Mouse (Mus musculus): ENCODE measurements at regions not wholly inside any gene's neighbourhood (a gene's known extent, or its start where the extent isn't known, plus 50 kb on each side); places are given as distances from the start of the nearest gene placed in this dataset.

DNA sequence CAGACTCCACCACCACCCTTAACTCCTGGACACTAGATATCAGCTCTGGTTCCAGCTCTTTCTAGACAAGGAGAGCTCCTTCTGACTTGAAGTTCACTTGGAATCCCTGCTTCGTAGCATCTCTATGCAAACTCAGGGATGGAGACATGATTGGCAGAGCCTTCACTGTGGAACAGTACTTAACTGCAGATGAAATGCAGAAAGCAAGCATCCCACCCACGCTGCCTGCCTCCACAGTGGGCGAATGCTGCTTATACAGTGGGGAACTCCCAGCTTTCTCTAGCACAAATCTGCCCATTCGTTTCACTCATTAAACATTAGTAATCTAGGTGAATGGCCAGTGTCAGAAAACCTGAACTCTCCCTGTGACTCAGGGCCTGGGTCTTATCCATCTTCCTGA lies 92.0 kb upstream of the Coch start:
- H3K4me1 ChIP-seq (ENCODE audit: control insufficient read depth in 1 of 2, insufficient read depth in 2 of 2, low read length in 2 of 2): 0 out of 4 replicates have a peak, but pooled peaks cover 0 to 2% of the 10 kb centered on the region in 2 experiments
- no peak for DNase-seq (ENCODE audit: low read depth, low spot score)
- H3K9me3 ChIP-seq (replicated peaks; ENCODE audit: insufficient read depth, low read length): no peaks in the 10 kb centered on the region
- no peaks in the 10 kb centered on the region for H3K79me2 ChIP-seq (ENCODE audit: control insufficient read depth, insufficient read depth, low read length, poor library complexity)
- H3K4me3 ChIP-seq (ENCODE audit: control insufficient read depth in 1 of 2, insufficient read depth in 1 of 2, low read depth in 2 of 2, low read length in 2 of 2): no peak overlapping the region
- TF ChIP-seq ZKSCAN1 (IDR thresholded peaks at IDR 0.05; ENCODE audit: low read depth, low read length) (no peak), GATA1 (IDR thresholded peaks at IDR 0.05; ENCODE audit: low read depth, low read length) (no peak), RAD21 (IDR thresholded peaks at IDR 0.05; ENCODE audit: low read depth, low read length) (no peak), TAL1 (IDR thresholded peaks at IDR 0.05; ENCODE audit: low read length) (no peak), USF2 (IDR thresholded peaks at IDR 0.05; ENCODE audit: borderline replicate concordance in 1 of 2, insufficient read depth in 1 of 2, low read depth in 1 of 2, low read length in 2 of 2) (no peak), USF1 (IDR thresholded peaks at IDR 0.05; ENCODE audit: low read depth, low read length) (no peak), ZC3H11A (IDR thresholded peaks at IDR 0.05; ENCODE audit: low read depth, low read length) (no peak), MAX (IDR thresholded peaks at IDR 0.05; ENCODE audit: low read length) (no peak), TBP (IDR thresholded peaks at IDR 0.05; ENCODE audit: low read depth, low read length) (no peak), ZNF384 (IDR thresholded peaks at IDR 0.05; ENCODE audit: low read depth, low read length) (no peak), HCFC1 (IDR thresholded peaks at IDR 0.05; ENCODE audit: low read depth, low read length) (no peak), MEF2A (IDR thresholded peaks at IDR 0.05; ENCODE audit: extremely low read depth, insufficient replicate concordance, low read depth, low read length, poor library complexity, severe bottlenecking) (no peak), CHD2 (IDR thresholded peaks at IDR 0.05; ENCODE audit: low read length) (no peak), MYC (IDR thresholded peaks at IDR 0.05; ENCODE audit: low read depth, low read length) (no peak), NELFE (IDR thresholded peaks at IDR 0.05; ENCODE audit: low read depth, low read length) (no peak), TCF12 (IDR thresholded peaks at IDR 0.05; ENCODE audit: low read depth, low read length) (no peak), MAFK (IDR thresholded peaks at IDR 0.05; ENCODE audit: borderline replicate concordance, low read depth, low read length) (no peak), KAT2A (conservative IDR thresholded peaks at IDR 0.05; ENCODE audit: low read depth, low read length) (no peak), ZMIZ1 (IDR thresholded peaks at IDR 0.05; ENCODE audit: low read depth, low read length) (no peak), MAZ (IDR thresholded peaks at IDR 0.05; ENCODE audit: low read depth, low read length) (no peak)
- no peak overlapping the region for H3K27ac ChIP-seq (ENCODE audit: control insufficient read depth, low read depth, low read length)
- H3K9ac ChIP-seq (ENCODE audit: control insufficient read depth, low read depth, low read length, poor library complexity, severe bottlenecking): no peak overlapping the region
- H3K27me3 ChIP-seq (ENCODE audit: control insufficient read depth in 1 of 2, insufficient read depth in 2 of 2, low read length in 2 of 2): no peaks in the 10 kb centered on the region
- no peaks in the 10 kb centered on the region for H3K36me3 ChIP-seq (ENCODE audit: control insufficient read depth in 1 of 2, insufficient read depth in 2 of 2, low read length in 2 of 2)

DNA sequence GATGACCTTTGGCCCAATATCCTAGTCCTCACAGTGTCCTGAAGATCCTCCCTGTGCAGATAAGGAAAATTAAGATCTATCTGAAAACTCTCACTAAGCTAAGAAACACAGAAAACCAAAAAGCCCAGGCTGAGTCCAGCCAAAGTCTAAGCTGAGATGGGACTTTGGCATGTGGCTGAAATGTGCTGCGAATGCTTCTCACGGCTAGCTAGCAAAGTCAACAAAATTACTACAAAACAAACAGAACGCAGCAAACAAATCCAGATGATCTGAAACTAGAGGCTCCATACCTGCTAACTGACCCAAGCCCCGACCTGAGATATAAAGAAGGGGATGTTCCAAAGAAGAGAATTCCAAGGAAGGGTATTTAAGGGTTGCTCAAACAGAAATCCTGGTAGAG lies 90.4 kb upstream of the Coch start:
- H3K4me1 ChIP-seq (ENCODE audit: control insufficient read depth in 1 of 2, insufficient read depth in 2 of 2, low read length in 2 of 2): 0 out of 4 replicates have a peak, but pooled peaks cover 0 to 2% of the 10 kb centered on the region in 2 experiments

More for the DNA sequence above, 90.4 kb upstream of the Coch start:
- no peak overlapping the region for H3K4me3 ChIP-seq (ENCODE audit: control insufficient read depth in 1 of 2, insufficient read depth in 1 of 2, low read depth in 2 of 2, low read length in 2 of 2)
- no peak for DNase-seq (ENCODE audit: low read depth, low spot score)
- H3K9ac ChIP-seq (ENCODE audit: control insufficient read depth, low read depth, low read length, poor library complexity, severe bottlenecking): no peak overlapping the region
- no peak overlapping the region for H3K27ac ChIP-seq (ENCODE audit: control insufficient read depth, low read depth, low read length)
- TF ChIP-seq NRF1 (IDR thresholded peaks at IDR 0.05; ENCODE audit: insufficient read depth, low read depth, low read length, poor library complexity, severe bottlenecking) (no peak), GABPA (IDR thresholded peaks at IDR 0.05; ENCODE audit: low read depth, low read length) (no peak), USF2 (IDR thresholded peaks at IDR 0.05; ENCODE audit: borderline replicate concordance in 1 of 2, insufficient read depth in 1 of 2, low read depth in 1 of 2, low read length in 2 of 2) (no peak), RAD21 (IDR thresholded peaks at IDR 0.05; ENCODE audit: low read depth, low read length) (no peak), USF1 (IDR thresholded peaks at IDR 0.05; ENCODE audit: low read depth, low read length) (no peak), ZNF384 (IDR thresholded peaks at IDR 0.05; ENCODE audit: low read depth, low read length) (no peak), GATA1 (IDR thresholded peaks at IDR 0.05; ENCODE audit: low read depth, low read length) (no peak), ZKSCAN1 (IDR thresholded peaks at IDR 0.05; ENCODE audit: low read depth, low read length) (no peak), BHLHE40 (IDR thresholded peaks at IDR 0.05; ENCODE audit: borderline replicate concordance, low read depth, low read length) (no peak), JUND (IDR thresholded peaks at IDR 0.05; ENCODE audit: low read depth, low read length) (no peak), POLR2AphosphoS2 (IDR thresholded peaks at IDR 0.05; ENCODE audit: low read length) (no peak), CTCF (IDR thresholded peaks at IDR 0.05 in 2 of 3, conservative IDR thresholded peaks at IDR 0.05 in 1 of 3; ENCODE audit: control insufficient read depth in 1 of 3, insufficient read depth in 1 of 3, low read depth in 2 of 3, low read length in 3 of 3, poor library complexity in 1 of 3, severe bottlenecking in 1 of 3) (no peak), MYB (IDR thresholded peaks at IDR 0.05; ENCODE audit: low read depth, low read length) (no peak), ELF1 (IDR thresholded peaks at IDR 0.05; ENCODE audit: low read depth, low read length) (no peak), ZC3H11A (IDR thresholded peaks at IDR 0.05; ENCODE audit: low read depth, low read length) (no peak)
- H3K36me3 ChIP-seq (ENCODE audit: control insufficient read depth in 1 of 2, insufficient read depth in 2 of 2, low read length in 2 of 2): no peaks in the 10 kb centered on the region
- no peaks in the 10 kb centered on the region for H3K79me2 ChIP-seq (ENCODE audit: control insufficient read depth, insufficient read depth, low read length, poor library complexity)
- no peaks in the 10 kb centered on the region for H3K27me3 ChIP-seq (ENCODE audit: control insufficient read depth in 1 of 2, insufficient read depth in 2 of 2, low read length in 2 of 2)
- H3K9me3 ChIP-seq (replicated peaks; ENCODE audit: insufficient read depth, low read length): no peaks in the 10 kb centered on the region
